Mouse (Mus musculus) v-Abl transformed pro-B cells (cell line): ENCODE results near the gene Scgb1b2.

Experiments
- in situ Hi-C, 2 experiments: fragments of 400-800 bp; cut with MboI; formaldehyde crosslinking; loops; one replicate each; pipeline ENCODE4 v1.15.1; 2025; ENCODE audit not compliant: unreplicated experiment in 2 of 2

Gene Scgb1b2

DNA sequence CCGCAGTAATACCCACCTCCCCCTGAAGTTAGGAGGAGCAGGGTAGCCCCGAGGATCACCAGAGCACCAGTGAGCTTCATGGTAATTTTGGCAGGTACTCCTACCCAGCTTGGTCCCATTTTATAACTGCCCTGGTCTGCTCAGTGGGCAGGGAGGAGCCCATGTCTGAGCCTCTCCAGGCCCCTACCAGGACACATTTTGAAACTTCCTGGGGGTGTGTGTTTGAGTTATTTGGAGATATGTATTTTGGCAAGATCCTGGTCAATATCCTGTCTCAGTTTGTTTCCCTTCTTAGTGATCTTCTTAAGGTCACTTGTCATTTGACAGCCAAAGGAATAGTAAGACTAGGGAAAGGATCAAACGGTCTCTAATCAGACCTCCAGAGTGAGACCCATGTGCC, at the start of gene Scgb1b2:
Gene Scgb1b2, minus strand, starts transcription at position 101 of the 400 bp plus-strand sequence.
- in situ Hi-C loops: no loop called here

DNA sequence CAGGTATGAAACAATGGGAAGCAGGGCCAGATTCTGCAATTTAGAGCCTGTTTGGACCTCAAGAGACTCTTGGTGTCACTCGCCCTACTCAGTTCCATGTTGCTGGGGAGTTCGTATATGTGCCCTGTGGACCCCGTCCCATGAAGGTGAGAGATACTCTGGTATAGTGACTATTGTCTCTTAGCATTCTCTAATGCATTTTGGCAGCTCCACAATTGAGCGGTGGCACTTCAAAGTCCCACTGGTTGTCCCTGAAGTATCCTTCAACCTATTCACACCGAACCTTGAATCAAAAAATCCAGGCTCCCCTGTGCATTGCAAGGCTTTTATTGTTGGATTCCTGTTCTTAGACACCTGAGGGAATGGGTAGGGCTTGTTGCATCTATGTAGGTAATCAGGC, 1.4 kb downstream of the Scgb1b2 start, which contains the start of gene Scgb2b2:
Gene Scgb2b2, plus strand, starts transcription at position 301 of the 400 bp plus-strand sequence.
- in situ Hi-C loops: no loop called here
